Mouse (Mus musculus) ovary, postnatal 10 days (tissue): ENCODE measurements at regions not wholly inside any gene's neighbourhood (a gene's known extent, or its start where the extent isn't known, plus 50 kb on each side); places are given as distances from the start of the nearest gene placed in this dataset.

ENCODE experiments used
- DNase-seq: peaks from one replicate; pipeline ENCODE4 v3.0.0; 2022; ENCODE audit warnings: low spot score

- no peak for DNase-seq
These were observed 119.6 kb downstream of the Fgf9 start for GRCm38 (mm10) chr14:58189948-58190347.

DNA sequence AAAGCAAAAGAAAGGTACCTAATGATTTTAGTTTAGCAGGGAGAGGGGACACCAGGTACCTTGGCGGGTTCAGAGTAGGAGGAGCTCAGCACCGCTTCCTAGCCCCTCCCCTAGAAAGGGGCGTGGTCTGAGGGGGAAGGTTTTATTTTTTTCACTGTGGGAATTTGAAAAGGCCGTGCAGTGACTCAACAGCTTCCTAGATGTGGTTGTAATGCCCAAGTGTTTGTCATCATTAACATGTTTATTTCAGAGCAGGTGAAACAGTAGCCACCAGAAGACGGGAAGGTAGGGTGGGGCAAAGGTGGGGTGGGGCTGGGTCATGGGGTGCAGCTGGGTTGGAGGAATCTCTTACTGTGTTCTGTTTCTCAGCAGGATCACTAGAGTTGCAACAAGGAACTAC is 112.5 kb downstream of the Fgf9 start:
- no peak for DNase-seq

- no peak for DNase-seq
These were observed 110.4 kb downstream of the Fgf9 start for GRCm38 (mm10) chr14:58180724-58181123.

GRCm38 (mm10) chr14:58175651-58176363 is 105.5 kb downstream of the Fgf9 start:
- no peak for DNase-seq

- no peak for DNase-seq
These were observed 104.2 kb downstream of the Fgf9 start for GRCm38 (mm10) chr14:58174512-58174911.

GRCm38 (mm10) chr14:58168920-58169319 is 98.6 kb downstream of the Fgf9 start:
- no peak for DNase-seq
